Mouse (Mus musculus) small intestine, adult 2 months (tissue): ENCODE measurements around the gene Adarb1.

Source experiments
- CTCF ChIP-seq: fragments of 200-500 bp; IDR thresholded peaks from 2 replicates; pipeline ENCODE4 v1.5.1; 2012; ENCODE audit warnings: low read depth, mild to moderate bottlenecking, control low read depth, inconsistent platforms, low read length, moderate library complexity, mixed read lengths; ENCODE audit not compliant: insufficient replicate concordance, insufficient read length; ENCODE audit errors: extremely low read depth
- POLR2A ChIP-seq: fragments of 200-500 bp; IDR thresholded peaks from 2 replicates; pipeline ENCODE4 v1.6.1; 2012; ENCODE audit warnings: low read depth, mild to moderate bottlenecking, control low read depth, inconsistent platforms, low read length, moderate library complexity

DNA sequence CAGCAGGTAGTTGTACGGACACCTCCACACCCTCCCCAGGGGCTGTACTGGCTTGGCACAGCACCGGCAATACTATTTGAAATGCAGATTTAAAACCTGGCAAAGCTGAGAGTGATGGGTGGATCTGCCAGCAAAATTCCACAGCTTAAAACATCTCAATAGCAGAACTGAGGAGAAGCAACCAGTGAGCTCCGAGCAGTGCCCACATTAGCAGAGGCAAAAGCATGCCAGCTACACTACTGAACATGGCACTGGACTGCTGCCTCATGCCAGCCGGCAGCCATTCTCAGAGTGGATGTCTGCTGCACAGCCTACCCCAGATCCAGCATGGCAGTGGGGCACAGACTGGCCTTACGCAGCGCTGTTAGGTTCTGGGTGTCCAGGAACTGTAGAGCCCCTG, 93.4 kb downstream of the Adarb1 start:
- TF ChIP-seq POLR2A, result no peak
- no peak for TF ChIP-seq CTCF
